15 mouse cellular contexts compared by ENCODE assay signal in genomic region chr11:71429739-71430138, GRCm38 (mm10).
A peak's percentile ranks its signal among the peaks of the same experiment; 100 is the strongest.
DNase-seq lines count a peak whose midpoint lies in the region; ATAC-seq and TF ChIP-seq lines count a peak whose summit lies in the region.
"Had no signal": no experiment of that assay in that cellular context is flagged by ENCODE, and none has a peak within 500 bp of the region (broad histone marks: within the 10 kb centered on the region; RNA-seq: fewer than 3 reads in every experiment).

No protein-coding gene starts in this region.

- ATAC-seq in kidney, embryonic 15.5 days (replicated peaks; ENCODE audit: low FRiP score) = peak; percentile 29; the same call in 1 of the 2 replicates
- no peak for ATAC-seq in hindbrain, embryonic 14.5 days (ENCODE audit: low FRiP score)
- ATAC-seq: forebrain, embryonic 14.5 days; lung, postnatal 0 days; midbrain, embryonic 16.5 days had no signal

- H3K27ac ChIP-seq in kidney, embryonic 15.5 days = no peak overlapping the region
- H3K27ac ChIP-seq in hindbrain, embryonic 14.5 days = no peak overlapping the region; the same call in 1 of the 2 replicates
- H3K27ac ChIP-seq in gastrocnemius, adult 2 months = no peak overlapping the region
- H3K27ac ChIP-seq: limb, embryonic 12.5 days; liver, embryonic 13.5 days had no signal

- TF ChIP-seq CTCF in gastrocnemius, adult 2 months (IDR thresholded peaks at IDR 0.05) = no peak

- peak overlapping the region; percentile 49 for H3K4me2 ChIP-seq in kidney, embryonic 15.5 days
- 0 out of 2 replicates have a peak overlapping the region, but pooled peaks have one; percentile 11 for H3K4me2 ChIP-seq in hindbrain, embryonic 14.5 days (replicated peaks)
- H3K4me2 ChIP-seq: limb, embryonic 12.5 days; liver, embryonic 13.5 days had no signal

- no peak overlapping the region for H3K9ac ChIP-seq in kidney, embryonic 15.5 days
- no peak overlapping the region for H3K9ac ChIP-seq in hindbrain, embryonic 14.5 days
- H3K9ac ChIP-seq: limb, embryonic 12.5 days; liver, embryonic 13.5 days had no signal

- no peaks in the 10 kb centered on the region for H3K9me3 ChIP-seq in kidney, embryonic 15.5 days (replicated peaks)
- no peaks in the 10 kb centered on the region for H3K9me3 ChIP-seq in hindbrain, embryonic 14.5 days (ENCODE audit: control insufficient read depth, low read length)

- H3K4me3 ChIP-seq in kidney, embryonic 15.5 days (replicated peaks) = peak overlapping the region; percentile 13; the same call in 1 of the 2 replicates
- H3K4me3 ChIP-seq in hindbrain, embryonic 14.5 days (replicated peaks; ENCODE audit: low read length) = no peak overlapping the region
- H3K4me3 ChIP-seq in gastrocnemius, adult 2 months = no peak overlapping the region
- H3K4me3 ChIP-seq: limb, embryonic 12.5 days; liver, embryonic 13.5 days had no signal

- 30% methylated on average over 22 of the region's 22 CpGs for WGBS in kidney, embryonic 15.5 days
- 59% methylated on average over 22 of the region's 22 CpGs for WGBS in hindbrain, embryonic 14.5 days

- H3K4me1 ChIP-seq in kidney, embryonic 15.5 days = peaks cover 10% of the 10 kb centered on the region
- peaks cover 4% of the 10 kb centered on the region; the same call in 1 of the 2 replicates for H3K4me1 ChIP-seq in hindbrain, embryonic 14.5 days (replicated peaks; ENCODE audit: control insufficient read depth, insufficient read depth, low read length)
- H3K4me1 ChIP-seq: limb, embryonic 12.5 days; liver, embryonic 13.5 days had no signal

- intact Hi-C loops in gastrocnemius, adult 2 months (cut with DNase I) = no loop called here

- H3K36me3 ChIP-seq in kidney, embryonic 15.5 days = no peaks in the 10 kb centered on the region
- no peaks in the 10 kb centered on the region for H3K36me3 ChIP-seq in hindbrain, embryonic 14.5 days (replicated peaks; ENCODE audit: control insufficient read depth, insufficient read depth)
- H3K36me3 ChIP-seq: limb, embryonic 12.5 days; liver, embryonic 13.5 days had no signal

- no peak for DNase-seq in kidney, adult 11 months
- DNase-seq in retina, postnatal 1 day = peak; percentile 44
- DNase-seq in retina, embryonic 14.5 days (ENCODE audit: low spot score) = no peak
- no peak for DNase-seq in hindbrain, embryonic 14.5 days (ENCODE audit: low spot score)
- no peak for DNase-seq in gastrocnemius, adult 2 months
- no peak for DNase-seq in layer of hippocampus, adult 9-11 months
- DNase-seq: cerebellum, adult 11-12 months; cerebellum, postnatal 25 days; liver, embryonic 13.5 days; spleen, adult 18-20 months had no signal

- no peaks in the 10 kb centered on the region for H3K27me3 ChIP-seq in kidney, embryonic 15.5 days
- H3K27me3 ChIP-seq in hindbrain, embryonic 14.5 days (ENCODE audit: control insufficient read depth, insufficient read depth, low read length) = no peaks in the 10 kb centered on the region
- H3K27me3 ChIP-seq: limb, embryonic 12.5 days; liver, embryonic 13.5 days had no signal
